Comparison of ENCODE assay signal across 8 mouse cellular contexts in genomic region chr11:57645847-57646246, GRCm38 (mm10). TPM values are rescaled to one million over a fixed set of nuclear protein-coding genes. Genes with fewer than 3 reads are reported as not detected.
DNase-seq lines count a peak whose midpoint lies in the region; ATAC-seq and TF ChIP-seq lines count a peak whose summit lies in the region.

No protein-coding gene starts in this region.

- WGBS in kidney, adult 2 months = 37% methylated on average over 8 of the region's 8 CpGs
- WGBS in forebrain, embryonic 14.5 days = 30% methylated on average over 8 of the region's 8 CpGs
- 20% methylated on average over 8 of the region's 8 CpGs for WGBS in liver, postnatal 0 days (ENCODE audit: insufficient replicate concordance)

- no peak for TF ChIP-seq EP300 in ES-Bruce4 (IDR thresholded peaks at IDR 0.05; ENCODE audit: insufficient read depth, low read depth, low read length)
- TF ChIP-seq EP300 in liver, postnatal 0 days (IDR thresholded peaks at IDR 0.05; ENCODE audit: low read depth) = no peak

- peak overlapping the region; percentile 73 for H3K4me3 ChIP-seq in kidney, adult 2 months (ENCODE audit: insufficient read depth, low read depth, low read length)
- peak overlapping the region; percentile 92 for H3K4me3 ChIP-seq in ES-Bruce4 (ENCODE audit: low read depth, low read length)
- H3K4me3 ChIP-seq in forebrain, embryonic 14.5 days (ENCODE audit: low read depth, low read length) = peak overlapping the region; percentile 71
- H3K4me3 ChIP-seq in liver, postnatal 0 days (ENCODE audit: low read depth, low read length) = peak overlapping the region; percentile 70

- H3K27me3 ChIP-seq in kidney, adult 2 months (replicated peaks; ENCODE audit: control insufficient read depth, insufficient read depth, low read length) = no peaks in the 10 kb centered on the region
- H3K27me3 ChIP-seq in ES-Bruce4 (ENCODE audit: control insufficient read depth, insufficient read depth, low read length, poor library complexity, severe bottlenecking) = no peaks in the 10 kb centered on the region; the same call in 1 of the 2 replicates
- no peaks in the 10 kb centered on the region for H3K27me3 ChIP-seq in forebrain, embryonic 14.5 days (replicated peaks; ENCODE audit: control insufficient read depth, insufficient read depth, low read length)
- no peaks in the 10 kb centered on the region for H3K27me3 ChIP-seq in liver, postnatal 0 days (ENCODE audit: insufficient read depth, low read length)

- H3K27ac ChIP-seq in kidney, adult 2 months (ENCODE audit: insufficient read depth, low read depth, low read length) = no peak overlapping the region
- no peak overlapping the region for H3K27ac ChIP-seq in ES-Bruce4 (ENCODE audit: insufficient read depth, low read length)
- no peak overlapping the region for H3K27ac ChIP-seq in forebrain, embryonic 14.5 days (ENCODE audit: low read depth, low read length)
- H3K27ac ChIP-seq in liver, postnatal 0 days (ENCODE audit: low read depth) = no peak overlapping the region; the same call in 1 of the 2 replicates

- no peaks in the 10 kb centered on the region for H3K4me1 ChIP-seq in kidney, adult 2 months (ENCODE audit: control insufficient read depth, insufficient read depth, low read length)
- peaks cover 3% of the 10 kb centered on the region for H3K4me1 ChIP-seq in ES-Bruce4 (ENCODE audit: control insufficient read depth, insufficient read depth, low read length)
- H3K4me1 ChIP-seq in forebrain, embryonic 14.5 days (ENCODE audit: control insufficient read depth, insufficient read depth, low read length) = peaks cover 14% of the 10 kb centered on the region; the same call in 1 of the 2 replicates
- H3K4me1 ChIP-seq in liver, postnatal 0 days (ENCODE audit: insufficient read depth) = peaks cover 17% of the 10 kb centered on the region

- DNase-seq in kidney, adult 2 months = no peak
- DNase-seq in kidney, adult 8-10 months = no peak
- no peak for DNase-seq in forebrain, embryonic 14.5 days (ENCODE audit: low spot score)
- no peak for DNase-seq in liver, postnatal 0 days
- DNase-seq in gastrocnemius, adult 18-20 months (ENCODE audit: low spot score) = no peak
- no peak for DNase-seq in layer of hippocampus, postnatal 25 days (ENCODE audit: extremely low spot score in 1 of 2, low spot score in 1 of 2)
- DNase-seq in left cerebral cortex, postnatal 14 days (ENCODE audit: low spot score in 2 of 2) = no peak

- no peak for ATAC-seq in forebrain, embryonic 14.5 days
- ATAC-seq in liver, postnatal 0 days = no peak

- no peaks in the 10 kb centered on the region for H3K36me3 ChIP-seq in kidney, adult 2 months (ENCODE audit: control insufficient read depth, insufficient read depth, low read length)
- H3K36me3 ChIP-seq in ES-Bruce4 (ENCODE audit: control insufficient read depth, insufficient read depth, low read length, poor library complexity, severe bottlenecking) = no peaks in the 10 kb centered on the region
- no peaks in the 10 kb centered on the region for H3K36me3 ChIP-seq in forebrain, embryonic 14.5 days (ENCODE audit: control insufficient read depth, insufficient read depth, low read length)
- H3K36me3 ChIP-seq in liver, postnatal 0 days (replicated peaks; ENCODE audit: insufficient read depth, low read length) = peaks cover 4% of the 10 kb centered on the region; the same call in 1 of the 2 replicates

- H3K9me3 ChIP-seq in ES-Bruce4 (replicated peaks; ENCODE audit: control insufficient read depth, insufficient read depth, low read length, poor library complexity, severe bottlenecking) = no peaks in the 10 kb centered on the region
- H3K9me3 ChIP-seq in forebrain, embryonic 14.5 days (replicated peaks; ENCODE audit: control insufficient read depth, low read length) = no peaks in the 10 kb centered on the region
- no peaks in the 10 kb centered on the region for H3K9me3 ChIP-seq in liver, postnatal 0 days (ENCODE audit: low read length)

- no peak for TF ChIP-seq POLR2A in kidney, adult 2 months (IDR thresholded peaks at IDR 0.05; ENCODE audit: low read depth, low read length)
- TF ChIP-seq POLR2A in ES-Bruce4 (IDR thresholded peaks at IDR 0.05; ENCODE audit: insufficient read depth, low read length) = no peak

- H3K9ac ChIP-seq in ES-Bruce4 (ENCODE audit: low read depth, poor library complexity, severe bottlenecking) = peak overlapping the region; percentile 90
- H3K9ac ChIP-seq in forebrain, embryonic 14.5 days (ENCODE audit: low read length) = peak overlapping the region; percentile 82
- H3K9ac ChIP-seq in liver, postnatal 0 days (replicated peaks) = peak overlapping the region; percentile 76

- intact Hi-C loops in left cerebral cortex, postnatal 14 days (cut with DNase I) = loop anchor here (5.0 kb wide), 3 partner anchors 36 to 131 kb away; no protein-coding TSS in a partner anchor

- H3K4me2 ChIP-seq in forebrain, embryonic 14.5 days (ENCODE audit: low read length) = peak overlapping the region; percentile 85
- H3K4me2 ChIP-seq in liver, postnatal 0 days (ENCODE audit: low read depth, low read length) = peak overlapping the region; percentile 100

- TF ChIP-seq CTCF in kidney, adult 2 months (conservative IDR thresholded peaks at IDR 0.05; ENCODE audit: insufficient read depth, insufficient read length, low read depth, low read length) = no peak
- no peak for TF ChIP-seq CTCF in ES-Bruce4 (IDR thresholded peaks at IDR 0.05; ENCODE audit: low read depth, low read length)
- no peak for TF ChIP-seq CTCF in liver, postnatal 0 days (IDR thresholded peaks at IDR 0.05; ENCODE audit: low read depth)

RNA-seq across cellular contexts. Expression of gene Galnt10, which starts 0.6 kb away (rescaled TPM):
- polyA plus RNA-seq in kidney, adult 2 months (2012; rRNA removed) = 10.5 and 11.1 TPM in 2 replicates
- 16.1 and 16.8 TPM in 2 replicates for polyA plus RNA-seq in ES-Bruce4 (2011; ENCODE audit: insufficient read depth, insufficient read length, low read depth, missing spikeins)
- 6.1 and 7.1 TPM in 2 replicates for polyA plus RNA-seq in forebrain, embryonic 14.5 days (2014; fragmentation: Nextera tagmentation; extraction: Ambion mirVana)
- 6.5 and 8.2 TPM in 2 replicates for polyA plus RNA-seq in liver, postnatal 0 days (2015; fragmentation: Nextera tagmentation; extraction: Ambion mirVana)
- total RNA-seq in gastrocnemius, adult 18-20 months (2021) = 1 to 10 TPM; 4.0 to 4.2 TPM
- total RNA-seq in layer of hippocampus, postnatal 25 days (2021) = 1 to 10 TPM; 7.1 TPM
- 1 to 10 TPM; 7.6 to 8.8 TPM for total RNA-seq in left cerebral cortex, postnatal 14 days (2021)
